Mouse (Mus musculus): Measurements from ENCODE around the gene Rxfp2.

The Rxfp2 gene

GRCm38 (mm10) chr5:150118124-150118454 lies 99.6 kb downstream of the Rxfp2 start:
- TF ChIP-seq GATA4 (IDR thresholded peaks at IDR 0.05; ENCODE audit: insufficient replicate concordance, low read length) = no peak

- TF ChIP-seq GATA4 (IDR thresholded peaks at IDR 0.05; ENCODE audit: insufficient replicate concordance, low read length) = no peak
Observed at GRCm38 (mm10) chr5:150118455-150119241, 100.2 kb downstream of the Rxfp2 start, which contains the start of gene Fry. TSS of gene Fry (plus strand) at chr5:150118645.

- no peak for TF ChIP-seq GATA4 (IDR thresholded peaks at IDR 0.05; ENCODE audit: insufficient replicate concordance, low read length)
Observed at GRCm38 (mm10) chr5:150120676-150121075, 102.2 kb downstream of the Rxfp2 start.

- TF ChIP-seq GATA4 (IDR thresholded peaks at IDR 0.05; ENCODE audit: insufficient replicate concordance, low read length) = no peak
Observed at GRCm38 (mm10) chr5:150122095-150122494, 103.6 kb downstream of the Rxfp2 start.

- TF ChIP-seq GATA4 (IDR thresholded peaks at IDR 0.05; ENCODE audit: insufficient replicate concordance, low read length) = no peak
Observed at GRCm38 (mm10) chr5:150122571-150122970, 104.1 kb downstream of the Rxfp2 start.

GRCm38 (mm10) chr5:150125920-150126319 lies 107.4 kb downstream of the Rxfp2 start:
- no peak for TF ChIP-seq GATA4 (IDR thresholded peaks at IDR 0.05; ENCODE audit: insufficient replicate concordance, low read length)

- no peak for TF ChIP-seq GATA4 (IDR thresholded peaks at IDR 0.05; ENCODE audit: insufficient replicate concordance, low read length)
Observed at GRCm38 (mm10) chr5:150128432-150128831, 110.0 kb downstream of the Rxfp2 start.

- no peak for TF ChIP-seq GATA4 (IDR thresholded peaks at IDR 0.05; ENCODE audit: insufficient replicate concordance, low read length)
Observed at GRCm38 (mm10) chr5:150130144-150130543, 111.7 kb downstream of the Rxfp2 start.

GRCm38 (mm10) chr5:150131166-150131565 lies 112.7 kb downstream of the Rxfp2 start:
- no peak for TF ChIP-seq GATA4 (IDR thresholded peaks at IDR 0.05; ENCODE audit: insufficient replicate concordance, low read length)
